Mouse (Mus musculus) skeletal muscle tissue, adult 2 months (tissue): ENCODE data around the gene Gm9507.
"Not testable (repeated sequence)": the region's sequence is repeated elsewhere in the genome, so short reads cannot be mapped to it uniquely, and the experiment has no call there.

Source experiments
- DNase-seq: peaks from one replicate; pipeline ENCODE4 v3.0.0-alpha.2; 2012; ENCODE audit warnings: low read depth, low spot score

The Gm9507 gene

DNA sequence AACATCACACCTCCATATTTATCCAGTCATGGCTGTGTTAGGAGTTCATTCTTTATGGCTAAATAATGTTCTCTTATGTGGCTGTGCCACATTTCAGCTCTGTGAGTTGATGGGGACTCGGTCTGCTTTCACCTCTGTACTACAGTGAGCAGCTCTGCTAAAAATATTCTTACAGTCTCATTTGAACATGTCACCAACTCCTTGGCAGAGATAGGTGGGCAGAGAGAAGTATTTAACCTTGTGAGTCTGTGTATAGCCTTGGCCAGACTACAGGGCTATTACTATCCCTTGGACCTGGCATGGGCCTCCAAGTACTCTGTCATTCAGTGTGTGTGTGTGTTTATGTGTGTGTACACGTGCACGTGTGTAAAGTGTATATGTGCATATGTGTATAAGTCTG, 39.5 kb downstream of the Gm9507 start:
- not testable (repeated sequence) for DNase-seq

DNA sequence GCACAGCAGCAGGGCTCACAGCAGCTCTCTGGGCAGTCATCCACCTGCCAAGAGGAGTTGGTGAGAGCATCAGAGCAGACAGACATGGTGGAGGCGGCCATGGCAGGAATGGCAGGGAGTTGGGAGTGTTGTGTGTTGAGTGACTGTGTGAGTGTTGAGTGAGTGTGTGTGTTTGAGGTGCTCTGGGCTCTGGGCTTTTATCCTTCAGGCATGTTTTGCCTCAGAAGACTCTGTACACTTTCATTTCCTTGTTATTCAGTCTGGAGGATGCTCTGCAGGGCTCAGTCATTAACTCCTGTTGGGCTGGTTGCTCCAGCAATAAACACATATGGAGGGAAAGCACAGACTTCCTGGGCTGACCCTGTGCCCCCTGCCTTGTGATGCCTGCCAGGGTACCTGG, 40.4 kb downstream of the Gm9507 start, which contains the start of gene Gm3238:
Gene Gm3238 (minus strand): TSS at position 101 of the 400 bp plus-strand sequence.
- not testable (repeated sequence) for DNase-seq

DNA sequence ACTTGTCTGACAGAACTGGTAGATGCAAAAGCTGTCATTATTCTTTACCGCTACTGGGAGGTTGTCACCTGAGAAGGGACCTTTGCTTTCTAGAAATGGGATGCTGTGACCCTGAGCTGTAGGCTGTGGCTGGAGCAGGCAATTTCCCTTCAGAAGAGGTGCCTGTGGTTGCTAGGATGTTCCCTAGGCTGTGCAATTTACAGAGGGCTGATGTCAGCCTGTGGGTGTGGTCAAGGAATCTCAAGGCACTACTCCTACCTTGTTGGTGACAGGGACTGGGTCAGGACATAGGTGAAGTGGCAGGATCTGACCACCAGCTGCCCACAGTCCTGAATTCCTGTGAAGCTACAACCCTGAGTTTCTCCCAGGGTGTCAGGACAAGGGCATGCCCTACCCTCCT, 41.9 kb downstream of the Gm9507 start:
- no peak for DNase-seq
